Mouse (Mus musculus): ENCODE data around the gene Mpp3.

Mpp3 gene

GRCm38 (mm10) chr11:102039487-102040137 is 11.4 kb upstream of the Mpp3 start:
- peak; percentile 12 for DNase-seq

GRCm38 (mm10) chr11:102037789-102038188 is 9.5 kb upstream of the Mpp3 start:
- DNase-seq, result no peak

- DNase-seq, result no peak
Measured at GRCm38 (mm10) chr11:102036336-102036735, 8.1 kb upstream of the Mpp3 start.

GRCm38 (mm10) chr11:102035456-102035960 is 7.2 kb upstream of the Mpp3 start:
- no peak for DNase-seq

- DNase-seq, result no peak
Measured at GRCm38 (mm10) chr11:102034887-102035286, 6.6 kb upstream of the Mpp3 start.

GRCm38 (mm10) chr11:102033055-102033591 is 4.9 kb upstream of the Mpp3 start:
- no peak for DNase-seq

- no peak for DNase-seq
Measured at GRCm38 (mm10) chr11:102031149-102031548, 2.9 kb upstream of the Mpp3 start.

GRCm38 (mm10) chr11:102029966-102030365 is 1.7 kb upstream of the Mpp3 start:
- DNase-seq, result no peak

GRCm38 (mm10) chr11:102029304-102029703 is 1.0 kb upstream of the Mpp3 start:
- DNase-seq, result no peak

- no peak for DNase-seq
Measured at GRCm38 (mm10) chr11:102027361-102028017, 772 bp downstream of the Mpp3 start.

GRCm38 (mm10) chr11:102026694-102027360 is 1.4 kb downstream of the Mpp3 start:
- DNase-seq, result peak; percentile 83

- DNase-seq, result peak; percentile 43
Measured at GRCm38 (mm10) chr11:102025991-102026660, 2.1 kb downstream of the Mpp3 start.

- no peak for DNase-seq
Measured at GRCm38 (mm10) chr11:102025354-102025753, 2.9 kb downstream of the Mpp3 start.

GRCm38 (mm10) chr11:102024875-102025274 is 3.4 kb downstream of the Mpp3 start:
- no peak for DNase-seq

- no peak for DNase-seq
Measured at GRCm38 (mm10) chr11:102024084-102024758, 4.0 kb downstream of the Mpp3 start.

- DNase-seq, result no peak
Measured at GRCm38 (mm10) chr11:102023406-102023805, 4.9 kb downstream of the Mpp3 start.

GRCm38 (mm10) chr11:102021196-102021595 is 7.1 kb downstream of the Mpp3 start:
- DNase-seq, result no peak

- DNase-seq, result no peak
Measured at GRCm38 (mm10) chr11:102019736-102020135, 8.5 kb downstream of the Mpp3 start.

GRCm38 (mm10) chr11:102016136-102016535 is 12.1 kb downstream of the Mpp3 start:
- no peak for DNase-seq

- DNase-seq, result no peak
Measured at GRCm38 (mm10) chr11:102015472-102015871, 12.8 kb downstream of the Mpp3 start.

GRCm38 (mm10) chr11:102013201-102013600 is 15.1 kb downstream of the Mpp3 start:
- no peak for DNase-seq

- DNase-seq, result no peak
Measured at GRCm38 (mm10) chr11:102011510-102011909, 16.8 kb downstream of the Mpp3 start.

Measured in kidney, postnatal 10 days (tissue).